Mouse (Mus musculus): ENCODE data around the gene Cdh22.

- TF ChIP-seq CTCF (IDR thresholded peaks at IDR 0.05; ENCODE audit: extremely low read depth, insufficient read depth, insufficient read length, insufficient replicate concordance), result no peak
- no peak for TF ChIP-seq POLR2A (IDR thresholded peaks at IDR 0.05; ENCODE audit: low read depth, low read length)
These were observed 143.2 kb downstream of the Cdh22 start for GRCm38 (mm10) chr2:165091433-165091965.
